Mouse (Mus musculus) kidney, postnatal 10 days (tissue): Measurements from ENCODE around the gene Krt17.
"Not testable (repeated sequence)": the region's sequence is repeated elsewhere in the genome, so short reads cannot be mapped to it uniquely, and the experiment has no call there.

ENCODE experiments used
- DNase-seq: peaks from one replicate; pipeline ENCODE4 v3.0.0; 2021; ENCODE audit warnings: mixed read lengths

Krt17 gene

GRCm38 (mm10) chr11:100262058-100262980, 1.5 kb upstream of the Krt17 start:
- no peak for DNase-seq

- DNase-seq = no peak
Observed at GRCm38 (mm10) chr11:100261235-100261605, 391 bp upstream of the Krt17 start.

- DNase-seq = no peak
Observed at GRCm38 (mm10) chr11:100259079-100259478, 1.8 kb downstream of the Krt17 start.

- DNase-seq = no peak
Observed at GRCm38 (mm10) chr11:100257967-100258366, 2.9 kb downstream of the Krt17 start.

GRCm38 (mm10) chr11:100255514-100255913, 5.3 kb downstream of the Krt17 start:
- no peak for DNase-seq

GRCm38 (mm10) chr11:100254360-100255090, 6.3 kb downstream of the Krt17 start:
- DNase-seq = no peak

GRCm38 (mm10) chr11:100248852-100249465, 11.9 kb downstream of the Krt17 start, which contains the start of gene Krt16:
Gene Krt16 (minus strand): TSS chr11:100248902.
- no peak for DNase-seq

- DNase-seq = not testable (repeated sequence)
Observed at GRCm38 (mm10) chr11:100246471-100246870, 14.4 kb downstream of the Krt17 start.

GRCm38 (mm10) chr11:100240272-100240671, 20.6 kb downstream of the Krt17 start:
- DNase-seq = not testable (repeated sequence)

GRCm38 (mm10) chr11:100221741-100222140, 39.1 kb downstream of the Krt17 start:
- DNase-seq = no peak

GRCm38 (mm10) chr11:100219304-100219703, 41.5 kb downstream of the Krt17 start:
- no peak for DNase-seq

- no peak for DNase-seq
Observed at GRCm38 (mm10) chr11:100208542-100208941, 52.3 kb downstream of the Krt17 start.

GRCm38 (mm10) chr11:100207498-100207897, 53.3 kb downstream of the Krt17 start, which contains the start of gene Krt14:
Gene Krt14 (minus strand): TSS chr11:100207548.
- DNase-seq = no peak
